ENCODE assay signal across 28 mouse cellular contexts in genomic region chr3:136287883-136288282, GRCm38 (mm10).
"Had no signal": no experiment of that assay in that cellular context is flagged by ENCODE, and none has a peak within 500 bp of the region (broad histone marks: within the 10 kb centered on the region; RNA-seq: fewer than 3 reads in every experiment).

No protein-coding gene starts in this region.

- H3K27ac ChIP-seq: embryonic facial prominence, embryonic 10.5 days; embryonic facial prominence, embryonic 12.5 days; embryonic facial prominence, embryonic 13.5 days; embryonic facial prominence, embryonic 15.5 days; forebrain, embryonic 10.5 days; forebrain, embryonic 12.5 days; forebrain, embryonic 13.5 days; forebrain, embryonic 15.5 days; gastrocnemius, adult 2 months; heart, adult 2 months; heart, embryonic 10.5 days had no signal

- H3K9ac ChIP-seq: embryonic facial prominence, embryonic 12.5 days; embryonic facial prominence, embryonic 13.5 days; embryonic facial prominence, embryonic 15.5 days; forebrain, embryonic 12.5 days; forebrain, embryonic 13.5 days; forebrain, embryonic 15.5 days had no signal

- H3K4me2 ChIP-seq: embryonic facial prominence, embryonic 12.5 days; embryonic facial prominence, embryonic 13.5 days; embryonic facial prominence, embryonic 15.5 days; forebrain, embryonic 12.5 days; forebrain, embryonic 13.5 days; forebrain, embryonic 15.5 days; heart, embryonic 11.5 days had no signal

- H3K4me3 ChIP-seq: embryonic facial prominence, embryonic 10.5 days; embryonic facial prominence, embryonic 12.5 days; embryonic facial prominence, embryonic 13.5 days; embryonic facial prominence, embryonic 15.5 days; erythroblast, embryonic 14.5 days; forebrain, embryonic 10.5 days; forebrain, embryonic 12.5 days; forebrain, embryonic 13.5 days; forebrain, embryonic 15.5 days; gastrocnemius, adult 2 months; heart, adult 2 months; heart, embryonic 10.5 days had no signal

- H3K9me3 ChIP-seq: embryonic facial prominence, embryonic 10.5 days; embryonic facial prominence, embryonic 12.5 days; embryonic facial prominence, embryonic 13.5 days; embryonic facial prominence, embryonic 15.5 days; forebrain, embryonic 10.5 days; forebrain, embryonic 12.5 days; forebrain, embryonic 13.5 days; forebrain, embryonic 15.5 days; heart, embryonic 10.5 days had no signal

- H3K4me1 ChIP-seq: embryonic facial prominence, embryonic 10.5 days; embryonic facial prominence, embryonic 12.5 days; embryonic facial prominence, embryonic 13.5 days; embryonic facial prominence, embryonic 15.5 days; forebrain, embryonic 10.5 days; forebrain, embryonic 12.5 days; forebrain, embryonic 13.5 days; forebrain, embryonic 15.5 days; heart, embryonic 10.5 days had no signal

- H3K36me3 ChIP-seq: embryonic facial prominence, embryonic 10.5 days; embryonic facial prominence, embryonic 12.5 days; embryonic facial prominence, embryonic 13.5 days; embryonic facial prominence, embryonic 15.5 days; forebrain, embryonic 10.5 days; forebrain, embryonic 12.5 days; forebrain, embryonic 15.5 days; heart, embryonic 10.5 days had no signal

- H3K27me3 ChIP-seq: embryonic facial prominence, embryonic 12.5 days; embryonic facial prominence, embryonic 13.5 days; embryonic facial prominence, embryonic 15.5 days; forebrain, embryonic 12.5 days; forebrain, embryonic 13.5 days; forebrain, embryonic 15.5 days had no signal

- ATAC-seq: forebrain, embryonic 13.5 days; forebrain, embryonic 14.5 days; forebrain, embryonic 15.5 days; forebrain, embryonic 16.5 days had no signal

- DNase-seq: cerebellum, adult 9-10 months; cerebellum, adult 9-11 months; cerebellum, postnatal 10 days; cerebellum, postnatal 14 days; cerebellum, postnatal 25 days; cerebellum, postnatal 36 days; embryo, embryonic 11 days; gastrocnemius, adult 2 months; gastrocnemius, postnatal 10 days; gastrocnemius, postnatal 14 days; gastrocnemius, postnatal 25 days; gastrocnemius, postnatal 36 days; heart, adult 11 months; heart, adult 18-20 months; heart, adult 2 months had no signal
